Mouse (Mus musculus): ENCODE measurements around the gene Rsg1.

Gene Rsg1

DNA sequence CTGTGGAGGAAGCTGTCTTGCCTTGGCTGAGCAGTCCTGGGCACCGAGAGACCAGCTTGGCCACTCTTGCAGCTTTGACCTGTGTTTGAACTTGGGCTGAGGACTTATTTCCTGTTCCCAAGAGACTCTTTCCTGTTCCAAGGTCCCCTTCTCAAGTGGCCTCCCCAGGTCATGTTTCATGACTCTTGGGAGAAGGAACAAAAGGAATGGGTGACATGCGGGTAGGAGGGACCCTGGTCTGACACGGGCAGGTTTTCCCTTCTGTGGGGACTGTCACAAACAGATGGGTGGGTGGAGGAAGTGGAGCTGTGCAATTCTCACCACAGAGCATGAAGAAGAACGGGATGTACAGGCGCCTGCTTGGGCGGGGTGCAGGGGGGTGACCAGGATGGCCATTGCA is 58.0 kb downstream of the Rsg1 start:
- in situ Hi-C loops (cut with MboI, MseI): no loop called here

DNA sequence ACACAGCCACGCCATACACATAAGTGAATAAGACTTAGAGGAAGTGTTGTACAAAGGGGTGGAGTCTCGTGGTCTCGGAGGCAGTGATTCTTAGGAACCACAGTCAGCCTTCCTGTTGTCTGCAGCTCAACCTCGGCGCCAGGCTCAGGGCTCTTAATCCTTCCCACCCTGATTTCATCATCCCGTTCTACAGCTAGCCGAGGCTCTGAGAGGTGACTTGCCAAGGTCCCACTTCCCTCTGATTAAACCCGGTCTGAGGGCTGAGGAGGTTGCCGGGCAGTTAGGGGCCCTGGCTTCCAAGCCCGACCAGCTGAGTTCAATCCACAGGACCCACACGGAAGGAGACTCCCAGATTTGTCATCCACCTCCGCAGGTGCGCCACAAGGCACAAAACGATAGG is 59.1 kb downstream of the Rsg1 start:
- in situ Hi-C loops (cut with MboI, MseI): no loop called here

DNA sequence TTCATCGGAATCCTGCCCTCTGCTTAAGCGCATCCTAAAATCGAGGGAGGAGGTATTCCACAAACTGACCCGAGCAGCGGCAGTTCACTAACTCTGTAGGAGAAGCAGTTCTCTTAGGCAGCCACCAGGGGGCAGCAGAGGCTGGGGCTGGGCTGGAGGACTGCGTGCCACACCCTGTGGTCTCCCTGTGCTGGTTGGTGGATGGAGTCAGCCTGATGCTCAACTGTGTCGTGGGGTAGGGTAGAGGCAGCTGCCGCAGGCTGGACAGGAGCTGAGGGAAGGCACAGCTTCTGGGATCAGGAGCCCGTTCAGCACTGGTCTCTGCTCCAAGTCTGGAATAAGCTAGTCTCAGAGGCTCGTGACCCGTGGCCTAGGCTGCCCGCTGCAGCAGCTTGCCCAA is 59.5 kb downstream of the Rsg1 start:
- in situ Hi-C loops (cut with MboI, MseI): no loop called here

GRCm38 (mm10) chr4:141274485-141275341 is 61.0 kb downstream of the Rsg1 start:
- in situ Hi-C loops (cut with MboI, MseI): loop anchor here (5.0 kb wide), 1 partner anchor 88 kb away; no protein-coding TSS in a partner anchor

All from T-helper 17 cell (primary cell).